Mouse (Mus musculus) midbrain, embryonic 14.5 days (tissue): Measurements from ENCODE around the gene Gprin1. TPM values are rescaled to one million over a fixed set of nuclear protein-coding genes. Genes with fewer than 3 reads are reported as not detected.

Source experiments
- ATAC-seq: fragments of 200-750 bp; cut with Nextera tagmentation; 2 replicates; pipeline ENCODE4 v1.8.0; 2017; ENCODE audit warnings: moderate number of reproducible peaks, moderate library complexity; ENCODE audit not compliant: low FRiP score, low TSS enrichment
- DNase-seq: peaks from one replicate; pipeline ENCODE4 v3.0.0-alpha.2; 2015
- H3K27ac ChIP-seq: fragments of 300-500 bp; sonication (generic); replicated peaks from 2 replicates; pipeline ENCODE4 v1.5.1; 2014; ENCODE audit warnings: mild to moderate bottlenecking, low read depth, low read length, moderate library complexity
- H3K27me3 ChIP-seq: fragments of 300-500 bp; sonication (generic); 2 replicates; pipeline ENCODE4 v1.6.1; 2014; ENCODE audit warnings: low read length, control low read depth, mixed read lengths; ENCODE audit not compliant: control insufficient read depth, insufficient read depth
- H3K36me3 ChIP-seq: fragments of 300-500 bp; sonication (generic); 2 replicates; pipeline ENCODE4 v1.6.1; 2014; ENCODE audit warnings: low read length, control low read depth; ENCODE audit not compliant: control insufficient read depth, insufficient read depth
- H3K4me1 ChIP-seq: fragments of 300-500 bp; sonication (generic); 2 replicates; pipeline ENCODE4 v1.6.1; 2014; ENCODE audit warnings: mild to moderate bottlenecking, antibody characterized with exemption, low read length, control low read depth; ENCODE audit not compliant: control insufficient read depth, insufficient read depth
- H3K4me2 ChIP-seq: fragments of 300-500 bp; sonication (generic); 2 replicates; pipeline ENCODE4 v1.6.1; 2014; ENCODE audit warnings: mild to moderate bottlenecking, low read length, moderate library complexity
- H3K4me3 ChIP-seq: fragments of 300-500 bp; sonication (generic); replicated peaks from 2 replicates; pipeline ENCODE4 v1.5.1; 2014; ENCODE audit warnings: low read depth, low read length
- H3K9ac ChIP-seq: fragments of 300-500 bp; sonication (generic); replicated peaks from 2 replicates; pipeline ENCODE4 v1.6.1; 2014; ENCODE audit warnings: mild to moderate bottlenecking, low read length, moderate library complexity
- H3K9me3 ChIP-seq: fragments of 300-500 bp; sonication (generic); 2 replicates; pipeline ENCODE4 v1.6.1; 2016; ENCODE audit warnings: low read length, control low read depth, mixed read lengths; ENCODE audit not compliant: control insufficient read depth
- WGBS: fragments of 180-500 bp; shearing (Covaris S2); extraction: QIAGEN DNeasy Blood & Tissue Kit; methylation state at CpG from one replicate; pipeline ENCODE4 v1.1.7; 2014; 5-methylcytosine and 5-hydroxymethylcytosine counted together
- polyA plus RNA-seq: library from polyadenylated mRNA; unstranded; fragments of >200 nt; fragmentation: Nextera tagmentation; extraction: Ambion mirVana; gene quantifications from 2 replicates; pipeline ENCODE4 v1.2.1, GENCODE M21; 2014

Gene Gprin1
- polyA plus RNA-seq, 1 experiment from 2014 or later, result 19.1 TPM

- Histone ChIP-seq H3K4me3 (peak overlapping the region; percentile 61), H3K4me2 (peak overlapping the region; percentile 77), H3K4me1 (peaks cover 43% of the 10 kb centered on the region), H3K36me3 (peaks cover 6% of the 10 kb centered on the region; the same call in 1 of the 2 replicates), H3K9ac (peak overlapping the region; percentile 88), H3K27ac (peak overlapping the region; percentile 94), H3K27me3 (0 out of 2 replicates have a peak, but pooled peaks cover 8% of the 10 kb centered on the region), H3K9me3 (no peaks in the 10 kb centered on the region)
- DNase-seq (peak; percentile 94), ATAC-seq (peak; percentile 86)
- WGBS, result 2% methylated on average over 68 of the region's 100 CpGs
These were observed 412 bp downstream of the Gprin1 start for GRCm38 (mm10) chr13:54749061-54749863.

DNA sequence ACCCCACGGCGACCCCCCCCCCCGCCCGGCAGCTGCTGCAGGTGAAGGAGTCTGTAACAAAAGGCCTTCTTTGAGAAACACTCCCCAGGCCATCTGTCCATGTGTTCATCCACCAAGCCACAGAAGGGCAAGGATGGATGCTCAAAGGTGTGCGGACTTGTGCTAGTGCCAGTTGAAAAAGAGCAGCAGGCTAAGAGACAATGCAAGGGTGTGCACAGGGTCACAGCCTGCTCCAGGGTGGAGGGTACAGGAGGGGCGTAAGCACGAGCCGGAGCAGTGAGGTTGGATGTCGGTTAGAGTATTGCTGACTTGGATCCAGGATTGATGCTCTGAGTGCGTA, 983 bp downstream of the Gprin1 start:
- Histone ChIP-seq H3K9me3 (no peaks in the 10 kb centered on the region), H3K36me3 (peaks cover 9% of the 10 kb centered on the region; the same call in 1 of the 2 replicates), H3K27me3 (0 out of 2 replicates have a peak, but pooled peaks cover 8% of the 10 kb centered on the region), H3K4me1 (peaks cover 41% of the 10 kb centered on the region), H3K4me2 (peak overlapping the region; percentile 77), H3K27ac (peak overlapping the region; percentile 94), H3K9ac (peak overlapping the region; percentile 88), H3K4me3 (peak overlapping the region; percentile 61)
- DNase-seq (no peak), ATAC-seq (peak; percentile 28)
- 31% methylated on average over 10 of the region's 10 CpGs for WGBS

GRCm38 (mm10) chr13:54748190-54748589, 1.5 kb downstream of the Gprin1 start:
- ATAC-seq (no peak), DNase-seq (no peak)
- H3K9ac ChIP-seq, result peak overlapping the region; percentile 88
- peak overlapping the region; percentile 94 for H3K27ac ChIP-seq
- H3K4me3 ChIP-seq, result peak overlapping the region; percentile 61
- peak overlapping the region; percentile 77 for H3K4me2 ChIP-seq
- H3K4me1 ChIP-seq, result peaks cover 40% of the 10 kb centered on the region
- 0 out of 2 replicates have a peak, but pooled peaks cover 8% of the 10 kb centered on the region for H3K27me3 ChIP-seq
- H3K9me3 ChIP-seq, result no peaks in the 10 kb centered on the region
- peaks cover 9% of the 10 kb centered on the region; the same call in 1 of the 2 replicates for H3K36me3 ChIP-seq
- 83% methylated on average over 8 of the region's 8 CpGs for WGBS

DNA sequence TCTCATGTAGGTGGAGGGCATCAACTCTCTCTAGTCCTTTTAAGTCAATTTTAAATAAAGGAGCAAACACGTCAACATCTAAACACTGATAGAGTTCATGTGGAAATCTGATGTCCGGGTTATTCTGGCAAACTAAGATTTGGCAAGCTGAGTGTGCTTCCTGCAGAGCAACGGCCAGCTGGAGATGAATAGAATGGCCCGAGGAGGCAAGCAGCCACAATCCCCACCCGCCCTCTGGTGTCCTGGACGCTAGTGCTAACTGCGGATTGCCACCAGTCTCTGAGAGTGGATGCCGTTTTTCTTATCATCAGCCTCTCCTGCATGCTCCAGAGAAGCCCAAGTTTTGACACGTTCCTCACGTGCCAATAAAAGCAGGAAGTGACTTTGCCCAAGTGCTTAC, 2.8 kb downstream of the Gprin1 start:
- H3K27ac ChIP-seq, result no peak overlapping the region
- peaks cover 38% of the 10 kb centered on the region for H3K4me1 ChIP-seq
- H3K9ac ChIP-seq, result no peak overlapping the region
- DNase-seq (peak; percentile 21), ATAC-seq (no peak)
- peaks cover 13% of the 10 kb centered on the region for H3K36me3 ChIP-seq
- peak overlapping the region; percentile 61; the same call in 1 of the 2 replicates for H3K4me3 ChIP-seq
- 33% methylated on average over 10 of the region's 10 CpGs for WGBS
- peak overlapping the region; percentile 77 for H3K4me2 ChIP-seq
- 0 out of 2 replicates have a peak, but pooled peaks cover 8% of the 10 kb centered on the region for H3K27me3 ChIP-seq
- no peaks in the 10 kb centered on the region for H3K9me3 ChIP-seq

DNA sequence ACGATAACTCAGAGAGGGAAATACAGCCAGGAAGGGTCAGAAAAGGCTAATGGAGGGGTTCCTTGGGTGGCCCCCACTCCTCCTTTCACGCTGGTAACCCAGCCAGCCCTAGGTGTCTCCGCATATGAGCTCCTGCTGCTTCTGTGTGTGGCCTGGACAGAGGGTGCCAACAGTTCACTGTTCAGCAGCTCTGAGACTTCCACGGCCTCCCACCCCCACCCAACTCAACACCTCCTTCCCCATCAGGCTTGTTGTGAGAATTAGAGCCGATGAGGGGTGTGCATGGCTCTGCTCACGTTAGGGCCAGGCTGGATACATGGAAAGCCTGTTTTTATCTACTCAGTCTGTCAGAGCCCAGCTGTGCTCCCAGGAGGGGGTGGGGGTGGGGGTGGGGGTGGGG, 3.6 kb downstream of the Gprin1 start:
- ATAC-seq, result no peak
- Histone ChIP-seq H3K4me2 (peak overlapping the region; percentile 77), H3K27me3 (0 out of 2 replicates have a peak, but pooled peaks cover 1% of the 10 kb centered on the region), H3K4me1 (peaks cover 38% of the 10 kb centered on the region), H3K36me3 (peaks cover 21% of the 10 kb centered on the region), H3K4me3 (no peak overlapping the region; the same call in 1 of the 2 replicates), H3K9me3 (no peaks in the 10 kb centered on the region), H3K9ac (no peak overlapping the region), H3K27ac (no peak overlapping the region)
- DNase-seq, result no peak
- WGBS, result 40% methylated on average over 6 of the region's 6 CpGs

DNA sequence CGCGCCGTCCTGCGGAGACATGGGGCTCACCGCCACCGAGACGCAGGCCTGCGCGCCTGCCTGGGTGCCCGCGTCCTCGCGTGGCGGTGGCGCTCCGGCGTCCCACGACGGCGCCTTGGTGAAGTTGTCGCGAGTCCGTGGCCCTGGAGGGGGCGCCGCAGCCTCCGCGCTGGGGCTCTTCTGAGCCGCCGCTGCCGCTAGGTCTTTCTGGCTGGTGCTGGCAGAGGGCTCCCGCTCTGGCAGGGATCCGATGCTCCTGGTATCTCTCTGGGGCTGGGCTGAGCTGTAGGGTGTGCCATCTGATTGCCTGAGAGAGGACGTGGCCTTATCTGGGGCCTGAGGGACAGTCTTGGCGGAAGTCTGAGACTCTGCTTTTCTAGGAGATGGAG, 11.5 kb downstream of the Gprin1 start:
- ATAC-seq, result no peak
- Histone ChIP-seq H3K27me3 (peaks cover 18% of the 10 kb centered on the region; the same call in 1 of the 2 replicates), H3K36me3 (peaks cover 79% of the 10 kb centered on the region), H3K4me3 (peak overlapping the region; percentile 10; the same call in 1 of the 2 replicates), H3K9ac (no peak overlapping the region; the same call in 1 of the 2 replicates), H3K9me3 (no peaks in the 10 kb centered on the region), H3K4me1 (peaks cover 10% of the 10 kb centered on the region; the same call in 1 of the 2 replicates), H3K27ac (no peak overlapping the region), H3K4me2 (peak overlapping the region; percentile 39)
- no peak for DNase-seq
- WGBS, result 3% methylated on average over 34 of the region's 34 CpGs

DNA sequence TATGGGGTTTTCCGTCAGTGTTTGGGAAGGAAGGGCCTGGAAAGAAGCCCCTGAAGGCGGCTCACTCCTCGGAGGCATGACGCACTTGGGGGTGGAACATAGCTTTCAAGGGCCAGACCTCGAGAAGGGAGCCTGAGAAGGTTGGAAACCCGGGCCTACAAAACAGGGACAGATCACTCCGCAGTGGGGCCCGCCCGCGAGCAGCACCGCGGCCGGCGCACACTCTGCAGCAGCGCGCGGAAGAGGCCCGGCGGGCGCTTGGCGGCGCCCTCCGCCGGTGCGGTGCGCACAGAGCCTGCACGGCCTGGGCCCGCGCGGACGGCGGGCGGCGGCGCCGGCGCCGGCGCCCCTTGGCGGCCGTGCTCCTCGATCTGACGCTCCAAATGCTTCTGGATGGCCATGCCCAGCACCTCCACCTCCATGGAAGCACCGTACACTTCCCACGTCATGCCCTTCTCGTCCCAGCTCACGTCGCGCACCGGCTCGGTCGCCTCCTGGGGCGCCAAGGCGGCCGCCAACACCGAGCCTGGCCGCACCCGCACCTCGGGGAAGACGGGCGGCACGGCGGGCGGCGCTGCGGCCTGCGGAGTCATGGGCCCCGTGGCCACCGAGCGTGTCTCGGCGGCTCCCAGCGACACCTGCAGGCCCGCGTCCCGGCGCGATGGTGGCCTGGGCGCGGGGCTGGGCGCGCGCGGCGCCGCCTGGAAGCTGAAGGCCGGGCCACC, 12.0 kb downstream of the Gprin1 start:
- Histone ChIP-seq H3K27me3 (peaks cover 18% of the 10 kb centered on the region; the same call in 1 of the 2 replicates), H3K4me3 (peak overlapping the region; percentile 10; the same call in 1 of the 2 replicates), H3K4me2 (peak overlapping the region; percentile 39), H3K36me3 (peaks cover 75% of the 10 kb centered on the region), H3K4me1 (peaks cover 10% of the 10 kb centered on the region; the same call in 1 of the 2 replicates), H3K9me3 (no peaks in the 10 kb centered on the region), H3K27ac (no peak overlapping the region), H3K9ac (0 out of 2 replicates have a peak overlapping the region, but pooled peaks have one; percentile 23)
- 4% methylated on average over 86 of the region's 87 CpGs for WGBS
- DNase-seq, result peak; percentile 62
- ATAC-seq, result 0 out of 2 replicates have a peak, but pooled peaks have one; percentile 47

GRCm38 (mm10) chr13:54736931-54737330, 12.7 kb downstream of the Gprin1 start:
- Histone ChIP-seq H3K9me3 (no peaks in the 10 kb centered on the region), H3K4me2 (no peak overlapping the region), H3K4me3 (no peak overlapping the region), H3K27me3 (peaks cover 18% of the 10 kb centered on the region; the same call in 1 of the 2 replicates), H3K27ac (no peak overlapping the region), H3K36me3 (peaks cover 75% of the 10 kb centered on the region), H3K9ac (no peak overlapping the region), H3K4me1 (peaks cover 10% of the 10 kb centered on the region; the same call in 1 of the 2 replicates)
- DNase-seq, result no peak
- ATAC-seq, result no peak
- 30% methylated on average over 3 of the region's 3 CpGs for WGBS
